Mouse (Mus musculus): ENCODE measurements around the gene Trpv2. TPM values are rescaled to one million over a fixed set of nuclear protein-coding genes. Genes with fewer than 3 reads are reported as not detected.

The Trpv2 gene
- total and polyA plus RNA-seq, 3 experiments, result 22.5 to 67.3 (median 48.4) TPM

DNA sequence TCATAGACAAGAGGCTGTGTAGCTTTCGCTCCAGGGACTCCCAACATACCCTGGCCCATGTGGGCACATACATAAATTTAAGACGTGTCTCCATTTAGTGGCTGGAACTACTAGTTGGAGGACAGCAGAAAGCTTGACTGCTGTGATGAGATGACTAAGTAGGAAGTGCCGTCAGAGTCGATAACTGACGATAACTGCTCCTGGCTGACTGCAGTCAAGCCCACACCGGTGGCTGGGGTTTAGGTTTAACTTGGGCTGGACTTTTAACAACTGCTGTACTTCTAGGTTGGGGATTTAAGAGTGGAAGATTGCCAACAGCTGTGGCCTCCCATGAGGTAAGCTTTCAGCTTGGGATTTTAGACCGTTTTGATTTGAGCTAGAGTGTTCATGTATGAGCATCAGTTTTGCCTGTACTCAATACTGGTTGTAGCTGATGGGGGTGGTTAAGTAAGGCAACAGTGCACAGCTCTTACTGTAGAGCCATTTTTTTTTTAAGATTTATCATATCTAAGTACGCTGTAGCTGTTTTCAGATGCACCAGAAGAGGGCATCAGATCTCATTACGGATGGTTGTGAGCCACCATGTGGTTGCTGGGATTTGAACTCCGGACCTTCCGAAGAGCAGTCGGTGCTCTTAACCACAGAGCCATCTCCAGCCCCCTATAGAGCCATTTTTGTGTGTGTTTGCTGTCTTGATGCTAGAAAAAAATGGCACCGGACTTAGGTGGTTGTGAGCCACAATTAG, 29.2 kb downstream of the Trpv2 start:
- peaks cover 47% of the 10 kb centered on the region for H3K4me1 ChIP-seq (ENCODE audit: insufficient read depth, low read depth, low read length)
- peak overlapping the region; percentile 90 for H3K4me3 ChIP-seq (ENCODE audit: low read depth, low read length)
- H3K36me3 ChIP-seq (replicated peaks), result peaks cover 89% of the 10 kb centered on the region
- H3K27me3 ChIP-seq (ENCODE audit: insufficient read depth, low read length), result no peaks in the 10 kb centered on the region
- DNase-seq (ENCODE audit: low spot score) (no peak), ATAC-seq (ENCODE audit: extremely low read depth, insufficient number of reproducible peaks, low FRiP score, poor library complexity, severe bottlenecking) (no peak)
- TF ChIP-seq CTCF (IDR thresholded peaks at IDR 0.05; ENCODE audit: low read depth, low read length), result no peak
- no peak for TF ChIP-seq TAL1 (conservative IDR thresholded peaks at IDR 0.05; ENCODE audit: low read depth, low read length)
- TF ChIP-seq GATA1 (IDR thresholded peaks at IDR 0.05; ENCODE audit: borderline replicate concordance, low read length), result no peak
- TF ChIP-seq GATA2 (IDR thresholded peaks at IDR 0.05; ENCODE audit: borderline replicate concordance, low read depth, low read length), result no peak
- peak; percentile 15; the same call in 1 of the 2 replicates for TF ChIP-seq POLR2AphosphoS5 (IDR thresholded peaks at IDR 0.05; ENCODE audit: insufficient replicate concordance, low read depth, low read length)
- no peaks in the 10 kb centered on the region for H3K9me3 ChIP-seq (replicated peaks)

DNA sequence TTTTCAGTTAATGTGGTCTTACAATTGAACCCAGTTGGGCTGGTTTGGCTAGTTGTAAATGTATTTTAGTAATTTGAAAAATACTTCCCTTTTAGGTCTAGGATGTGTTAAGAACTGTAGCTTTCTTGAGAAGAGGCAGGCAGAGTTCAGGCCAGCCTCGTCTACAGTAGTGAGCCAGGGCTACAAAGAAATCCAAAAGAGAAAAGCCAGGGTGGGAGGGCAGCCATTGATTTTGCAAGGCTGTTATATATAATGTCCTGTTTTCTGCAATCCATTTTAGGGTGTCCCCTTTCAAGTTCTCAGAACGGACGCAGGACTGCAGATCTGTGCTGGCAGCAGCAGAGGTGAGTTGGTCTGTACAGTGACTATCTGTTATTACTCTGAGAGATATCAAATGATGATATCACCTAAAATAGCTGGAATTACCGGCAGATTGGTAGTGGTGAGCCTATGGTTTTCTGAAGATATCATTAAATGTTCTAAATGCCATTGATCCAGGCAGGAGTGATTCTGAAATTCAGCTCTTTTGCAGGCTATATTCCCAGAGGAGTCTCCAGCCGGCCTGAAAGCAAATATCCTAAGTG, 29.9 kb downstream of the Trpv2 start:
- H3K9me3 ChIP-seq (replicated peaks), result no peaks in the 10 kb centered on the region
- peaks cover 89% of the 10 kb centered on the region for H3K36me3 ChIP-seq (replicated peaks)
- peaks cover 52% of the 10 kb centered on the region for H3K4me1 ChIP-seq (ENCODE audit: insufficient read depth, low read depth, low read length)
- ATAC-seq (ENCODE audit: extremely low read depth, insufficient number of reproducible peaks, low FRiP score, poor library complexity, severe bottlenecking) (no peak), DNase-seq (ENCODE audit: low spot score) (no peak)
- TF ChIP-seq TAL1 (conservative IDR thresholded peaks at IDR 0.05; ENCODE audit: low read depth, low read length) (no peak), POLR2AphosphoS5 (IDR thresholded peaks at IDR 0.05; ENCODE audit: insufficient replicate concordance, low read depth, low read length) (no peak), CTCF (IDR thresholded peaks at IDR 0.05; ENCODE audit: low read depth, low read length) (no peak), GATA1 (IDR thresholded peaks at IDR 0.05; ENCODE audit: borderline replicate concordance, low read length) (no peak), GATA2 (IDR thresholded peaks at IDR 0.05; ENCODE audit: borderline replicate concordance, low read depth, low read length) (no peak)
- H3K27me3 ChIP-seq (ENCODE audit: insufficient read depth, low read length), result no peaks in the 10 kb centered on the region
- peak overlapping the region; percentile 90 for H3K4me3 ChIP-seq (ENCODE audit: low read depth, low read length)

DNA sequence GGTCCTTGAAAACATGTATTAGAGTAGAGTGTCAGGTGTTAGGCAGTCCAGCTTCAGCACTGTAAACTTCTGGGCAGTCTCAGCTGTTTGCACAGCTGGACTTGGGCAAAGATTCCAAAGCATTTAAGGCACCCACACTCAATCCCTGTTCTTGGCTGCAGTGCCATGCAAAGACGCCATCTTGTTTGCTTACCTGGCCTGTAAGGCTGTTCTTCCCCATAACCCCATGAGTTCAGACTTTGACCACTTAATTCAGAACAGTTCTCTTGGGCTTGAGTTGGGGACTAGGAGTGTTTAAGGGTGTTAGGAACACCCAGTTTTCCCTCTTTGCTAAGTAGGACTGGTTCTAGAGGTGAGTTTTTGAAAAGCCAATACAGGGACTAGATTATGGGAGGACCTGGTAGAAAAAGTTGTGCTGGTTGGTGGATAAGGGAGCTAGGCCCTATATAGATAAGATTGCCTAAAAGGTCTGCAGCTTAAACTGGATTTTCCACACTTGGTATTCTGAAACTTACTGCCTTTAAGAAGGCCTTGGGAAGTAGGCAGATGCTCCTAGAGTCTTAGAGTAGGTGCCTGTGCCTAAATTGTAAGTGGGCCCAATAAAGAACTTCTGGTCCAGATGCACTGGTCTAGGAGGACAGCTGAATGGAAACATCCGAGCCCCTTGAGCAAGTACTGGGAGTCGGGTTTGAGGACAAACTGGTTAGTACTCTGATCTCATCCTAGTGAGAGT, 30.8 kb downstream of the Trpv2 start:
- Histone ChIP-seq H3K27me3 (ENCODE audit: insufficient read depth, low read length) (no peaks in the 10 kb centered on the region), H3K4me1 (ENCODE audit: insufficient read depth, low read depth, low read length) (peaks cover 54% of the 10 kb centered on the region), H3K4me3 (ENCODE audit: low read depth, low read length) (peak overlapping the region; percentile 90), H3K9me3 (replicated peaks) (no peaks in the 10 kb centered on the region), H3K36me3 (replicated peaks) (peaks cover 84% of the 10 kb centered on the region)
- no peak for TF ChIP-seq CTCF (IDR thresholded peaks at IDR 0.05; ENCODE audit: low read depth, low read length)
- TF ChIP-seq GATA1 (IDR thresholded peaks at IDR 0.05; ENCODE audit: borderline replicate concordance, low read length), result no peak
- 0 out of 2 replicates have a peak, but pooled peaks have one; percentile 74 for TF ChIP-seq POLR2AphosphoS5 (IDR thresholded peaks at IDR 0.05; ENCODE audit: insufficient replicate concordance, low read depth, low read length)
- TF ChIP-seq GATA2 (IDR thresholded peaks at IDR 0.05; ENCODE audit: borderline replicate concordance, low read depth, low read length), result no peak
- TF ChIP-seq TAL1 (conservative IDR thresholded peaks at IDR 0.05; ENCODE audit: low read depth, low read length), result no peak
- DNase-seq (ENCODE audit: low spot score), result no peak
- ATAC-seq (ENCODE audit: extremely low read depth, insufficient number of reproducible peaks, low FRiP score, poor library complexity, severe bottlenecking), result no peak

DNA sequence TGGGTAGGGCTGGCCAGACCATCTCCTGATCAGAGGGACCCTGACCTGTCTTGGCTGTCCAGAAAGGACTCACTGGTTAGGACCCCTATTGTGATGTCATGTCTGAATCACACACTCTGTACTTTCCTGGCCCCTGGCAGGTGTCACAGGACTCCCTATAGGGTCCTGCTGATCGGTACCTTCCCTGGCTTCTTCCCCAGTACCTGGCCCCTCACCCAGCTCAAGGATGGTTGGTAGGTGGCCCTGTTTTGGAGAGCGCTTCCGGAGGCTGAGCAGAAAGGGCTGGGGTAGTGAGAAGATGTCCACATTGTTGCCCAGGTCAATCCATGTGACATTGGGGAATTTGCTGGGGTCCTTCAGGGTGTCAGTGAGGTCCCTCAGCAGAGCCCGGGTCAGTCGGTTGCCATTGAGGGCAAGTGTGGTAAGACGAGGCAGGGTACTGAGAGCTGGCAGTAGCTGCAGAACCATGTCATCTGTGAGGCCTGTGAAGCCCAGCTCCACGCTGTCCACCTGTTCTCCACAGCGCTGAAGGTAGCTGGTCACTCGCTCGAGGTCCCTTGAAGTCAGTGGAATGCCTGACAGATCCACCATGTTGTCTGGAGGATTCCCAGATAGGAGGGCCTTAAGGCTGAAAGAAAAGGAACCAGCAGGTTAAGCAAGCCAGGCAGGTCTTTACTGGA, 31.5 kb downstream of the Trpv2 start:
- peaks cover 54% of the 10 kb centered on the region for H3K4me1 ChIP-seq (ENCODE audit: insufficient read depth, low read depth, low read length)
- ATAC-seq (ENCODE audit: extremely low read depth, insufficient number of reproducible peaks, low FRiP score, poor library complexity, severe bottlenecking), result no peak
- no peaks in the 10 kb centered on the region for H3K27me3 ChIP-seq (ENCODE audit: insufficient read depth, low read length)
- DNase-seq (ENCODE audit: low spot score), result no peak
- no peaks in the 10 kb centered on the region for H3K9me3 ChIP-seq (replicated peaks)
- peaks cover 78% of the 10 kb centered on the region for H3K36me3 ChIP-seq (replicated peaks)
- TF ChIP-seq POLR2AphosphoS5 (IDR thresholded peaks at IDR 0.05; ENCODE audit: insufficient replicate concordance, low read depth, low read length) (no peak), GATA1 (IDR thresholded peaks at IDR 0.05; ENCODE audit: borderline replicate concordance, low read length) (no peak), GATA2 (IDR thresholded peaks at IDR 0.05; ENCODE audit: borderline replicate concordance, low read depth, low read length) (no peak), TAL1 (conservative IDR thresholded peaks at IDR 0.05; ENCODE audit: low read depth, low read length) (no peak), CTCF (IDR thresholded peaks at IDR 0.05; ENCODE audit: low read depth, low read length) (no peak)
- peak overlapping the region; percentile 90; the same call in 1 of the 2 replicates for H3K4me3 ChIP-seq (ENCODE audit: low read depth, low read length)

DNA sequence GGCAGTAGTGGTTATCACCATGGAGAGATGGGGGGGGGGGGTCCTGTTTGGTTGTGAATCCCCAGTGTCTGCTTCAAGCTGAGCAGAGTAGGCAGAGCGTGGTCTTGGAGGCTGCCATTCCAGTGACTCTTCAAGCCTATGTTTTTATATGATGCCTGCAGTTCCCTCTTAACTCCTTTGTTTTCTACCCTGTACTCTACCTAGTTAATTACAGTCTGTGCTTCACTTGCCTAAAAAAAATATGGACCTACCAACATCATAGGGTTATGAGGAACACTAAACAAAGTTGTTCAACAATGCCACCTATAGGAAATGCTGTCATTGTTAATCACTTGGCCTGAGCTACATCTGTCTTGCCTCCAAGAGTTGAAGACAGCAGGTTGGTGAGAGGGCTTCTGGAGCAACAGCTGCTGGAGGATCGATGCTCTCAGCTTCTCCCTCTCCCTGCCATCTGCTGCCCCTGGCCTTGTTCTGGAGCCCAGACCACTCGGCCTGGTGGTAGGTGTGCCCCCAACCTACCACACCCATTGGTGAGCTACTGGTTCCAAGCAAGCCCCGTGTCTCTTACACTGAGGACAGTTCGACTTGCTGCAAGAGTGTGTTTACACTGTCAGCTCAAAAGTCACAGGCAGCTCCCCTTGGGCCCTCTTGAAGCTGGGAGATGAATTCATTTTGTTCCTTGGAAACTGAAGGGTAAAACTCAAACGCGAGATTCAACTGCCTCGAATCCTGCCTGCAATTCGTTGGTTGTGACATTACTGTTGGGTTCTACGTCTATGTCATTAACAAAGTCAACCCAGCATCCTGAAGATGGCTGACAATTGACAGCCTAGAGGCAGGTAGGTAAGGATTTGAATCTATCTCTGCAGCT, 32.2 kb downstream of the Trpv2 start:
- TF ChIP-seq POLR2AphosphoS5 (IDR thresholded peaks at IDR 0.05; ENCODE audit: insufficient replicate concordance, low read depth, low read length), result peak; percentile 62
- no peak for TF ChIP-seq CTCF (IDR thresholded peaks at IDR 0.05; ENCODE audit: low read depth, low read length)
- Histone ChIP-seq H3K36me3 (replicated peaks) (peaks cover 70% of the 10 kb centered on the region), H3K4me3 (ENCODE audit: low read depth, low read length) (peak overlapping the region; percentile 21; the same call in 1 of the 2 replicates), H3K4me1 (ENCODE audit: insufficient read depth, low read depth, low read length) (peaks cover 48% of the 10 kb centered on the region), H3K9me3 (replicated peaks) (no peaks in the 10 kb centered on the region), H3K27me3 (ENCODE audit: insufficient read depth, low read length) (no peaks in the 10 kb centered on the region)
- no peak for ATAC-seq (ENCODE audit: extremely low read depth, insufficient number of reproducible peaks, low FRiP score, poor library complexity, severe bottlenecking)
- DNase-seq (ENCODE audit: low spot score), result no peak
